Mouse (Mus musculus): ENCODE data around the gene Apol11b. TPM values are rescaled to one million over a fixed set of nuclear protein-coding genes. Genes with fewer than 3 reads are reported as not detected.

Apol11b gene
- total RNA-seq, 2 experiments from 2014 or later: 0.76 to 1.1 TPM

Other genes with a start within 250 kb of the Apol11b start
- under 1 TPM in 1 of 2 experiments, not detected in 1; 0.22 TPM for gene Apol7a, start 244.2 kb downstream of the Apol11b start, total RNA-seq (2021)
- gene Apol9a, start 232.2 kb downstream of the Apol11b start, total RNA-seq (2021): 1 to 10 TPM in 1 of 2 experiments, under 1 TPM in 1; 0.70 to 2.2 TPM
- not detected for gene Apol7b, start 195.8 kb downstream of the Apol11b start, total RNA-seq (2021)
- not detected for gene Apol10a, start 166.2 kb downstream of the Apol11b start, total RNA-seq (2021)
- gene Apol11a, start 135.0 kb downstream of the Apol11b start, total RNA-seq (2021): under 1 TPM; 0.16 to 0.17 TPM
- gene Apol7c, start 110.0 kb downstream of the Apol11b start, total RNA-seq (2021): not detected
- not detected for gene 1700025B11Rik, start 81.4 kb downstream of the Apol11b start, total RNA-seq (2021)
- gene Apol10b, start 47.2 kb downstream of the Apol11b start, total RNA-seq (2021): under 1 TPM; 0.20 to 0.96 TPM
- not detected for gene Gm36245, start 44.0 kb downstream of the Apol11b start, total RNA-seq (2021)
- gene Apol7e, start 55.6 kb upstream of the Apol11b start, total RNA-seq (2021): under 1 TPM in 1 of 2 experiments, not detected in 1; 0.19 TPM
- 1 to 10 TPM in 1 of 2 experiments, under 1 TPM in 1; 0.66 to 1.6 TPM for gene Apol9b, start 85.8 kb upstream of the Apol11b start, total RNA-seq (2021)
- gene Apol8, start 113.7 kb upstream of the Apol11b start, total RNA-seq (2021): not detected
- gene Myh9, start 198.9 kb upstream of the Apol11b start, total RNA-seq (2021): 100 to 1,000 TPM; 270 to 287 TPM

Data from adrenal gland, adult 18-20 months (tissue).